Mouse (Mus musculus): ENCODE results near the gene Neurl2. TPM values are rescaled to one million over a fixed set of nuclear protein-coding genes. Genes with fewer than 3 reads are reported as not detected.
"Not testable (repeated sequence)": the region's sequence is repeated elsewhere in the genome, so short reads cannot be mapped to it uniquely, and the experiment has no call there.

Neurl2 gene
- total RNA-seq, 2 experiments from 2014 or later = 38.5 to 41.9 TPM

DNA sequence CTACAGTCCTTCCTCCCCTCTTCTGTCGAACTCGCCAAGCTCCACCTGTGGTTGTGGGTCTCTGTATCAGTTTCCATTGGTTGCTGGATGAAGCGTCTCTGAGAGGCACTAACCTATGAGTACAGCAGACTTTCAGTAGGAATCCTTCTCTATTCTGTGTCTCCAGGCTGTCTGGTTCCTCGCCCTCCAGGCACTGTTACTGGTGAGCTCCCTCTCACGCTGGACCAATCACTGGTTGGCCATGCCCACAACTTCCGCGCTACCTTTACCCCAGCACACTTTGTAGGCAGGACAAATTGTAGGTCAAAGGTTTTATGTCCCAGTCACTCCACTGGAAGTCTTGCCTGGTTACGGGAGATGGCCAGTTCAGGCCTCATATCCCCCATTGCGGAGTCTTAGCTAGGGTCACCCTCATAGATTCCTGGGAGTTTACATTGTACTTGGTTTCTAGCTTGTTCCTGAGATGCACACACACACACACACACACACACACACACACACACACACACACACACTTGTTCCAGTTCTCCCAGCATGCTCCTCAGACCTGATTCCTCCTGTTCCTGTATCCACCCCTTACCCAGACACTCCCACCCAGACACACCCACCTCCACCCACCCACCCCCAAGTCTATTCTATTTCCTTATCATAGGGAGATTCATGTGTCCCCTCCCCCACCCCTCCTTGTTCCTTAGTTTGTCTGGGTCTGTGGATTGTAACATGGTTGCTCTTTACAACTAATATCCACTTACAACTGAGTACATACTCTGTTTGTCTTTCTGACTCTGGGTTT, 26.6 kb upstream of the Neurl2 start:
- DNase-seq (ENCODE audit: low spot score in 2 of 2) = no peak

GRCm38 (mm10) chr2:164859155-164859554, 25.9 kb upstream of the Neurl2 start:
- DNase-seq (ENCODE audit: low spot score in 2 of 2) = no peak

- no peak for DNase-seq (ENCODE audit: low spot score in 2 of 2)
Measured at GRCm38 (mm10) chr2:164857842-164858553, 24.7 kb upstream of the Neurl2 start.

GRCm38 (mm10) chr2:164857101-164857821, 24.0 kb upstream of the Neurl2 start, which contains the start of gene Pltp:
Gene Pltp (minus strand): TSS chr2:164857711.
- DNase-seq (ENCODE audit: low spot score in 2 of 2) = peak in 1 of 2 experiments; percentile 45

GRCm38 (mm10) chr2:164856309-164857100, 23.2 kb upstream of the Neurl2 start:
- DNase-seq (ENCODE audit: low spot score in 2 of 2) = no peak

DNA sequence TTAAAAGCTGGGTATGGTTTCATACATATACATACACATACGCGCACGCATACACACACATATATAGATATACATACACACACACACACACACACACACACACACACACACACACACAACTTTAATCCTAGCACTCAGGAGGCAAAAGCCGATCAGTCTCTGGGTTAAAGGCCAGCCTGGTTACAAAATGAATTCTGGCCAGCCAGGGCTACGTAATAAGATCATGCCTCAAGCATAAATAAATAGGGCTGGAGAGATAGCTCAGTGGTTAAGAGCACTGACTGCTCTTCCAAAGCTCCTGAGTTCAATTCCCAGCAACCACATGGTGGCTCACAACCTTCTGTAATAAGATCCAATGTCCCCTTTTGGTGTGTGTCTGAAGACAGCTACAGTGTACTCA, 22.3 kb upstream of the Neurl2 start:
- not testable (repeated sequence) for DNase-seq (ENCODE audit: low spot score in 2 of 2)

- DNase-seq (ENCODE audit: low spot score in 2 of 2) = no peak
Measured at GRCm38 (mm10) chr2:164850061-164850460, 16.8 kb upstream of the Neurl2 start.

DNA sequence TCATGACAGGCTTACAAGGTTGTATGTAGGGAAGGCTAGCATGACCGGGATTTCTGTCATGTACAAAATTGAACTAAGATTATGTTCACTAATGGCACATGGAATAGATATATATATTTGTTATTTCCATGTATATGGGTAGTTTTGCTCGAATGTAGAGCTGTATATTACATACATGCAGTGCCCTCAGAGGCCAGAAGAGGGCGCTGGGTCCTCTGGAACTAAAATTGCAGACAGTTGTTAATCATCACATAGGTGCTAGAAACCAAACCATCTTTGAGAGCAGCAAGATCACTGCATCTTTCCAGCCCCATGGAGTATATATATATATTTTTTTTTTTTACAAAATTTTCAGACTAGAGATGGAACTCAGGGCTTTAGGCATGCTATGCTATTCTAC, 12.5 kb upstream of the Neurl2 start:
- no peak for DNase-seq (ENCODE audit: low spot score in 2 of 2)

- DNase-seq (ENCODE audit: low spot score in 2 of 2) = no peak
Measured at GRCm38 (mm10) chr2:164835164-164835563, 1.9 kb upstream of the Neurl2 start.

- DNase-seq (ENCODE audit: low spot score in 2 of 2) = no peak
Measured at GRCm38 (mm10) chr2:164834531-164834930, 1.3 kb upstream of the Neurl2 start.

- DNase-seq (ENCODE audit: low spot score in 2 of 2) = peak; percentile 51 to 73
Measured at GRCm38 (mm10) chr2:164832748-164833301, 431 bp downstream of the Neurl2 start, which contains the start of gene Ctsa. Gene Ctsa (plus strand): TSS chr2:164832873.

- DNase-seq (ENCODE audit: low spot score in 2 of 2) = no peak
Measured at GRCm38 (mm10) chr2:164832032-164832747, 1.1 kb downstream of the Neurl2 start.

DNA sequence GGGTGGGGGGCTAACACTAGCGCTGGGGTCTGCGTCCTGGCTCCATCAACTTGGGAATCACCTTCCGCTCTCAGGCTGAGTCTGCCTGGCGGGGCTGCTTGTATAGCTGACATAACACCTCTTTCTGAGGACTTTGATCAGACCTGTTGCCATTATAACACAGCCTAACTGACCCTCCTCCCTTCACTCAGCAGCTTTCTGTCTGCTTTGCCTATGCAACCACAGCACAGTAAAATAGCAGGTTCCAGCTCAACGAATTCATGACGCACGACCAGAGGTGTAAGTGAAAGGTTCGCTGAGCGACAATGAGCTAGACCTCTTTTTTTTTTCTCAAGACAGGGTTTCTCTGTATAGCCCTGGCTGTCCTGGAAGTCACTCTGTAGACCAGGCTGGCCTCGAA, 2.2 kb downstream of the Neurl2 start:
- DNase-seq (ENCODE audit: low spot score in 2 of 2) = no peak

DNA sequence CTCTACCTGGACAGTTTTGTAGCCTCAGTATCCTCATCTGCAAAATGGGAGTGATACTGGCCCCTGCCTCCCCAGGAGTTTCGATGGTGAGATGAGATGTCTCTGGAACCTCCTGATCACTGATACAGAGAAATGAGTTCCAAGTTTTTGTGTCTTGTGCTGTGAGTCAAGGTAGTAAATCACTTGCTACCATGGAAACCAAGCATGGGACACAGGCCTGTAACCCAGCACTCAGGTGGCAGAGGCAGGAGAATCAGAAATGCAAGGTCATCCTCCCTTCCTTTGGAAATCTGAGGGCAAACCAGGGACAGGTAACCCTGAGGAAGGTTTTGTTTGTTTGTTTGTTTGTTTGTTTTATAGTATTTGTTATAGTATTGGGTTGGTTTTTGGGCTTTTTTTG, 4.2 kb downstream of the Neurl2 start:
- no peak for DNase-seq (ENCODE audit: low spot score in 2 of 2)

DNA sequence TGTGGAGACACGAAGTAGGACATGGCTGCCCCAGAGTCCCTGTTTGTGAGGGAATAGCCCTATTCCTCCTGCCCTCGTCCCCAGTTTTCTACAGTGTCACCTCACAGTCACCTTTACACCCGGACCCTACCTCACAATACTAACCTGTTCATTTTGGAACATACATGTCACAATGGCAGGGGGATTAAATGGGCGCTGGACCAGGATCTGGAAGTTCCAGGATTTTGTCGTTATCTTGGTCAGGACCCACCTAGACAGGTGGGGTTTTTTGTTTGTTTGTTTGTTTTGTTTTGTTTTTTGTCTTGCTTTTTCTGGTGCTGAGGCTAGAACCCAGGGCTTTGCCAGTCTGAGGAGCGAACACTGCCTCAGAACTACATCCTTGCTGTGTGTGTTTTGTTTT, 4.8 kb downstream of the Neurl2 start, which contains the start of gene Spata25:
Gene Spata25, minus strand, starts transcription at position 101 of the 400 bp plus-strand sequence.
- no peak for DNase-seq (ENCODE audit: low spot score in 2 of 2)

GRCm38 (mm10) chr2:164827146-164827850, 6.0 kb downstream of the Neurl2 start:
- DNase-seq (ENCODE audit: low spot score in 2 of 2) = no peak

- DNase-seq (ENCODE audit: low spot score in 2 of 2) = no peak
Measured at GRCm38 (mm10) chr2:164825521-164825920, 7.7 kb downstream of the Neurl2 start.

DNA sequence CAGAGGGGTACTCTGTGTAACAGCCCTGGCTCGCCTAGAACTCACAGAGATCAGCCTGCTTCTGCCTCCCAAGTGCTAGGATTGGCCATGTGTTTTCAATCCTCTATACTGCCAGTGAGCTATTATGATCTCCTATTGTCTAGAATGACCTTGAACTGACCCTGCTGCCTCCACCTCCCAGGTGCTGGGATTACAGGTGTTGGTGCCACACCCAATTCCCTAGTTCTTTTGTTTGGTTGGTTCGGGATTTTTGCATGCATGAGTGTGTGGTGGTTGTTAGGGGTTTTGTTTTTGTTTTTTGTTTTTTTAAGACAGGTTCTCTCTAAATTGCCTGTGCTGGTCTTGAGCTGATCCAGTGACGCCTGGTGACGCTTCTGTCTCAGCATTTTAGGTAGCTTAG, 9.3 kb downstream of the Neurl2 start:
- no peak for DNase-seq (ENCODE audit: low spot score in 2 of 2)

DNA sequence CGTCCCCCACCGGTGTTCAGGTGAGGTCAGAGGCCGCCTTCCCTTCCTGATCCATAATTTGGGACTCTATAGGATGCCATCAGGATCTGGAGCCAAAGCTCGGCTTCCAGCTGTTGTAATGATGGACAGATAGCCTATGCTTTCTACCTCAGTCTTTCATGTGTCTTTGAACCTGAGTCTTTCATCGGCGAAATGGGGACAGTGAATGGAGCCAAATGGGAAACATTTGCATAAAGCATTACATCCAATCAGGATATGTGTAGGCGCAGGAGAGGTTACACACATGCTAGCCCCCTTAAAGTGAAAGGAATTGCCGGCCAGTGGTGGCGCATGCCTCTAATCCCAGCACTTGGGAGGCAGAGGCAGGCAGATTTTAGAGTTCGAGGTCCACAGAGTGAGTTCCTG, 10.1 kb downstream of the Neurl2 start:
- no peak for DNase-seq (ENCODE audit: low spot score in 2 of 2)
